Mouse (Mus musculus) MEL (cell line): ENCODE data around the gene Tlx2. TPM values are rescaled to one million over a fixed set of nuclear protein-coding genes. Genes with fewer than 3 reads are reported as not detected.

ENCODE experiments used
- DNase-seq: peaks from one replicate; pipeline ENCODE4 v3.0.0; 2011; ENCODE audit warnings: low read depth, low spot score
- H3K27ac ChIP-seq: 2 replicates; pipeline ENCODE4 v1.5.1; 2012; ENCODE audit warnings: low read depth, mild to moderate bottlenecking, control low read depth, low read length, moderate library complexity; ENCODE audit not compliant: control insufficient read depth
- H3K27me3 ChIP-seq, 2 experiments: fragments of 150-350 bp in 1 of 2; sonication (generic) in 1 of 2; 2 replicates each; pipeline ENCODE4 v1.6.1; 2012; ENCODE audit warnings: low read length in 2 of 2, mild to moderate bottlenecking in 2 of 2, improper control_type of control experiment in 1 of 2, moderate library complexity in 1 of 2; ENCODE audit not compliant: insufficient read depth in 2 of 2, control insufficient read depth in 1 of 2
- H3K36me3 ChIP-seq, 2 experiments: 2 replicates each; pipeline ENCODE4 v1.6.1; 2012 to 2014; ENCODE audit warnings: low read length in 2 of 2, improper control_type of control experiment in 1 of 2, inconsistent platforms in 1 of 2, mild to moderate bottlenecking in 1 of 2; ENCODE audit not compliant: insufficient read depth in 2 of 2, control insufficient read depth in 1 of 2
- H3K4me1 ChIP-seq, 2 experiments: fragments of 150-350 bp in 1 of 2; sonication (generic) in 1 of 2; 2 replicates each; pipeline ENCODE4 v1.6.1; 2012; ENCODE audit warnings: low read length in 2 of 2, improper control_type of control experiment in 1 of 2, mild to moderate bottlenecking in 1 of 2; ENCODE audit not compliant: insufficient read depth in 2 of 2, control insufficient read depth in 1 of 2
- H3K4me3 ChIP-seq, 2 experiments: fragments of 150-350 bp in 1 of 2; sonication (generic) in 1 of 2; 2 replicates each; pipeline ENCODE4 v1.5.1; 2012; ENCODE audit warnings: low read depth in 2 of 2, low read length in 2 of 2, mild to moderate bottlenecking in 2 of 2, moderate library complexity in 2 of 2, control low read depth in 1 of 2, improper control_type of control experiment in 1 of 2; ENCODE audit not compliant: control insufficient read depth in 1 of 2, insufficient read depth in 1 of 2
- H3K79me2 ChIP-seq: 2 replicates; pipeline ENCODE4 v1.6.1; 2012; ENCODE audit warnings: mild to moderate bottlenecking, low read length, moderate library complexity; ENCODE audit not compliant: control insufficient read depth, poor library complexity, insufficient read depth
- H3K9ac ChIP-seq: 2 replicates; pipeline ENCODE4 v1.6.1; 2012; ENCODE audit warnings: low read depth, mild to moderate bottlenecking, control low read depth, low read length, moderate library complexity; ENCODE audit not compliant: control insufficient read depth, poor library complexity, severe bottlenecking
- H3K9me3 ChIP-seq: fragments of 150-350 bp; sonication (generic); replicated peaks from 2 replicates; pipeline ENCODE4 v1.6.1; 2012; ENCODE audit warnings: mild to moderate bottlenecking, low read length, improper control_type of control experiment, moderate library complexity; ENCODE audit not compliant: insufficient read depth
- BHLHE40 ChIP-seq: IDR thresholded peaks from 2 replicates; pipeline ENCODE4 v1.6.1; 2012; ENCODE audit warnings: low read depth, mild to moderate bottlenecking, inconsistent platforms, low read length, improper control_type of control experiment, borderline replicate concordance
- CHD2 ChIP-seq: IDR thresholded peaks from 2 replicates; pipeline ENCODE4 v1.6.1; 2011; ENCODE audit warnings: low read length, improper control_type of control experiment
- E2F4 ChIP-seq: IDR thresholded peaks from 2 replicates; pipeline ENCODE4 v1.6.1; 2011; ENCODE audit warnings: low read depth, low read length, improper control_type of control experiment, borderline replicate concordance
- ETS1 ChIP-seq: IDR thresholded peaks from 2 replicates; pipeline ENCODE4 v1.6.1; 2012; ENCODE audit warnings: low read depth, mild to moderate bottlenecking, inconsistent platforms, low read length, improper control_type of control experiment, moderate library complexity
- GABPA ChIP-seq: IDR thresholded peaks from 2 replicates; pipeline ENCODE4 v1.6.1; 2012; ENCODE audit warnings: low read depth, mild to moderate bottlenecking, inconsistent platforms, low read length, improper control_type of control experiment, moderate library complexity
- MAX ChIP-seq: IDR thresholded peaks from 2 replicates; pipeline ENCODE4 v1.6.1; 2011; ENCODE audit warnings: low read length, improper control_type of control experiment
- MEF2A ChIP-seq: IDR thresholded peaks from 2 replicates; pipeline ENCODE4 v1.6.1; 2014; ENCODE audit warnings: low read depth, mild to moderate bottlenecking, inconsistent platforms, low read length, improper control_type of control experiment; ENCODE audit not compliant: poor library complexity, insufficient replicate concordance, severe bottlenecking; ENCODE audit errors: extremely low read depth
- NELFE ChIP-seq: IDR thresholded peaks from 2 replicates; pipeline ENCODE4 v1.6.1; 2011; ENCODE audit warnings: low read depth, low read length, improper control_type of control experiment
- NRF1 ChIP-seq: IDR thresholded peaks from 2 replicates; pipeline ENCODE4 v1.6.1; 2014; ENCODE audit warnings: low read depth, mild to moderate bottlenecking, inconsistent platforms, low read length, improper control_type of control experiment, moderate library complexity; ENCODE audit not compliant: poor library complexity, insufficient read depth, severe bottlenecking
- POLR2A ChIP-seq, 2 experiments: IDR thresholded peaks; 2 replicates each; pipeline ENCODE4 v1.6.1; 2011 to 2012; ENCODE audit warnings: low read length in 2 of 2, mild to moderate bottlenecking in 2 of 2, control low read depth in 1 of 2, improper control_type of control experiment in 1 of 2, low read depth in 1 of 2, moderate library complexity in 1 of 2; ENCODE audit not compliant: control insufficient read depth in 1 of 2, insufficient read depth in 1 of 2, poor library complexity in 1 of 2
- POLR2AphosphoS5 ChIP-seq: IDR thresholded peaks from 2 replicates; pipeline ENCODE4 v1.6.1; 2012; ENCODE audit warnings: low read depth, borderline replicate concordance, mild to moderate bottlenecking, inconsistent platforms, low read length, moderate library complexity, mixed read lengths
- RCOR1 ChIP-seq: IDR thresholded peaks from 2 replicates; pipeline ENCODE4 v1.6.1; 2012; ENCODE audit warnings: low read depth, mild to moderate bottlenecking, inconsistent platforms, low read length, improper control_type of control experiment
- SIN3A ChIP-seq: IDR thresholded peaks from 2 replicates; pipeline ENCODE4 v1.6.1; 2012; ENCODE audit warnings: low read length, improper control_type of control experiment, inconsistent platforms
- SMC3 ChIP-seq: IDR thresholded peaks from 2 replicates; pipeline ENCODE4 v1.6.1; 2011; ENCODE audit warnings: low read depth, low read length, improper control_type of control experiment
- USF1 ChIP-seq: IDR thresholded peaks from 2 replicates; pipeline ENCODE4 v1.6.1; 2014; ENCODE audit warnings: low read depth, mild to moderate bottlenecking, inconsistent platforms, low read length, improper control_type of control experiment, moderate library complexity
- USF2 ChIP-seq, 2 experiments: IDR thresholded peaks; 2 replicates each; pipeline ENCODE4 v1.6.1; 2011 to 2012; ENCODE audit warnings: improper control_type of control experiment in 2 of 2, low read length in 2 of 2, borderline replicate concordance in 1 of 2, inconsistent platforms in 1 of 2, low read depth in 1 of 2, mild to moderate bottlenecking in 1 of 2; ENCODE audit not compliant: insufficient read depth in 1 of 2
- ZKSCAN1 ChIP-seq: IDR thresholded peaks from 2 replicates; pipeline ENCODE4 v1.6.1; 2012; ENCODE audit warnings: low read depth, mild to moderate bottlenecking, inconsistent platforms, low read length, improper control_type of control experiment, moderate library complexity
- ZMIZ1 ChIP-seq: IDR thresholded peaks from 2 replicates; pipeline ENCODE4 v1.6.1; 2012; ENCODE audit warnings: low read depth, mild to moderate bottlenecking, inconsistent platforms, low read length, improper control_type of control experiment, moderate library complexity
- ZNF384 ChIP-seq: IDR thresholded peaks from 2 replicates; pipeline ENCODE4 v1.6.1; 2012; ENCODE audit warnings: low read depth, mild to moderate bottlenecking, inconsistent platforms, low read length, improper control_type of control experiment
- polyA plus RNA-seq, 2 experiments: library from polyadenylated mRNA; stranded (reverse) in 1 of 2; unstranded in 1 of 2; fragments of >175 nt in 1 of 2; fragments of >200 nt in 1 of 2; gene quantifications; 2 replicates each; pipeline versions ENCODE4 v1.2.1 to v1.2.4; 2012; ENCODE audit warnings: low replicate concordance in 2 of 2, low read depth in 1 of 2; ENCODE audit not compliant: insufficient read length in 2 of 2, insufficient read depth in 1 of 2, missing spikeins in 1 of 2
- total RNA-seq: library from RNA; depleted of rRNA; stranded (reverse); fragments of 300-350 nt; gene quantifications from 2 replicates; pipeline ENCODE4 v1.2.3, GENCODE M21; 2012

Gene Tlx2
- total and polyA plus RNA-seq, 3 experiments = not detected

- no peak overlapping the region for H3K4me3 ChIP-seq
- no peak overlapping the region for H3K27ac ChIP-seq
- H3K9ac ChIP-seq = no peak overlapping the region
- H3K36me3 ChIP-seq = peaks cover 0 to 2% of the 10 kb centered on the region in 2 experiments; a peak in 1 of 4 replicates
- 0 out of 4 replicates have a peak, but pooled peaks cover 0 to 3% of the 10 kb centered on the region in 2 experiments for H3K4me1 ChIP-seq
- H3K27me3 ChIP-seq = no peaks in the 10 kb centered on the region
- no peak for DNase-seq
- no peaks in the 10 kb centered on the region for H3K9me3 ChIP-seq
- TF ChIP-seq NELFE (no peak), USF2 (IDR thresholded peaks at IDR 0.05; ENCODE audit: borderline replicate concordance in 1 of 2, insufficient read depth in 1 of 2, low read depth in 1 of 2, low read length in 2 of 2) (no peak)
- no peaks in the 10 kb centered on the region for H3K79me2 ChIP-seq
These were observed 26.5 kb downstream of the Tlx2 start for GRCm38 (mm10) chr6:83043561-83043960.

- H3K36me3 ChIP-seq = peaks cover 0 to 2% of the 10 kb centered on the region in 2 experiments; a peak in 1 of 4 replicates
These were observed 29.5 kb downstream of the Tlx2 start for GRCm38 (mm10) chr6:83040601-83041000.

GRCm38 (mm10) chr6:83038496-83039012 lies 31.5 kb downstream of the Tlx2 start:
- Histone ChIP-seq H3K27ac (no peak overlapping the region; the same call in 1 of the 2 replicates), H3K9ac (peak overlapping the region; percentile 35)
- TF ChIP-seq POLR2A (IDR thresholded peaks at IDR 0.05; ENCODE audit: control insufficient read depth in 1 of 2, insufficient read depth in 1 of 2, low read depth in 1 of 2, low read length in 2 of 2, poor library complexity in 1 of 2) (peak in 1 of 2 experiments; percentile 17; a peak in 1 of 4 replicates), CHD2 (peak; percentile 65), SIN3A (0 out of 2 replicates have a peak, but pooled peaks have one; percentile 2), NRF1 (peak; percentile 75), MAX (peak; percentile 53; the same call in 1 of the 2 replicates), RCOR1 (no peak), USF1 (no peak)
- TF ChIP-seq, all 39 proteins: peak for 5
- Histone ChIP-seq H3K4me1 (peaks cover 0 to 4% of the 10 kb centered on the region in 2 experiments; a peak in 2 of 4 replicates), H3K27me3 (no peaks in the 10 kb centered on the region; a peak in 1 of 4 replicates), H3K79me2 (no peaks in the 10 kb centered on the region), H3K9me3 (no peaks in the 10 kb centered on the region), H3K36me3 (no peaks in the 10 kb centered on the region), H3K4me3 (peak overlapping the region; percentile 34 to 42)
- peak; percentile 77 for DNase-seq

More at GRCm38 (mm10) chr6:83040601-83041000, 29.5 kb downstream of the Tlx2 start:
- H3K4me1 ChIP-seq = peaks cover 0 to 4% of the 10 kb centered on the region in 2 experiments; a peak in 2 of 4 replicates
- no peak overlapping the region for H3K9ac ChIP-seq
- H3K27me3 ChIP-seq = no peaks in the 10 kb centered on the region; a peak in 1 of 4 replicates
- H3K79me2 ChIP-seq = no peaks in the 10 kb centered on the region
- H3K4me3 ChIP-seq = no peak overlapping the region
- TF ChIP-seq E2F4 (no peak), BHLHE40 (no peak), POLR2AphosphoS5 (no peak), ZNF384 (no peak), USF1 (no peak), ZMIZ1 (no peak), GABPA (no peak), SMC3 (no peak), MEF2A (no peak), ZKSCAN1 (no peak), NRF1 (no peak), USF2 (IDR thresholded peaks at IDR 0.05; ENCODE audit: borderline replicate concordance in 1 of 2, insufficient read depth in 1 of 2, low read depth in 1 of 2, low read length in 2 of 2) (no peak), ETS1 (no peak)
- H3K27ac ChIP-seq = no peak overlapping the region
- DNase-seq = no peak
- no peaks in the 10 kb centered on the region for H3K9me3 ChIP-seq
